Mouse (Mus musculus): ENCODE measurements around the gene Strada.

GRCm38 (mm10) chr11:106220603-106221002 lies 18.6 kb upstream of the Strada start:
- TF ChIP-seq POLR2A (IDR thresholded peaks at IDR 0.05; ENCODE audit: low read depth, low read length) (no peak), CTCF (IDR thresholded peaks at IDR 0.05; ENCODE audit: extremely low read depth, insufficient read depth, insufficient read length, insufficient replicate concordance) (no peak)

Measured in spleen, adult 2 months (tissue).